Mouse (Mus musculus): ENCODE measurements around the gene 4931422A03Rik. TPM values are rescaled to one million over a fixed set of nuclear protein-coding genes. Genes with fewer than 3 reads are reported as not detected.
"Not testable (repeated sequence)": the region's sequence is repeated elsewhere in the genome, so short reads cannot be mapped to it uniquely, and the experiment has no call there.

Gene 4931422A03Rik
- polyA plus RNA-seq, 1 experiment from 2014 or later: 2.2 TPM

DNA sequence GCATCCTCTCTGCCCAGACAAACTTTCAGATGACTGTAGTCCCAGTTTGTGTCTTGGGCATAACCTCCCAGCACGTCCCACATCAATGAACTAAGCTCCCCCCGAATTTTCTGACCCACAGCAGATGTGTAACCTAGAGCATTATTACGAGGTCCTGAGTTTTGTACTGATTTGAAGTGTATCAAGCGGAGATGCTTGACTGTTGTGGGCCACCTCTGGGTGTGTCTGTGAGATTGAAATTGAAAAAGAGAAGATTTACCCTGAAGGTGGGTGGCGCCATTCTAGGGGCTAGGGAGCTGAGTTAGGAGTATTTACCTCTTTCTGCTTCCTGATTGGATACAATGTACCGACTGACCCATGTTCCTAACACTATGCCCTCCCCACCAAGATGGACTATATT lies 38.4 kb downstream of the 4931422A03Rik start:
- H3K4me3 ChIP-seq (ENCODE audit: low read depth, low read length): no peak overlapping the region
- H3K9me3 ChIP-seq (replicated peaks; ENCODE audit: control insufficient read depth, low read length): no peaks in the 10 kb centered on the region
- H3K4me1 ChIP-seq (ENCODE audit: control insufficient read depth, insufficient read depth, low read length): no peaks in the 10 kb centered on the region
- no peak overlapping the region for H3K27ac ChIP-seq (ENCODE audit: low read depth, low read length)
- WGBS (ENCODE audit: insufficient replicate concordance): 86% methylated on average over 6 of the region's 6 CpGs
- H3K9ac ChIP-seq (ENCODE audit: low read depth, low read length): no peak overlapping the region
- no peak for ATAC-seq (replicated peaks; ENCODE audit: insufficient number of reproducible peaks, low FRiP score, low TSS enrichment)
- H3K27me3 ChIP-seq (ENCODE audit: control insufficient read depth, insufficient read depth, low read length): peaks cover 13% of the 10 kb centered on the region
- H3K4me2 ChIP-seq: no peak overlapping the region
- no peaks in the 10 kb centered on the region for H3K36me3 ChIP-seq (ENCODE audit: control insufficient read depth, insufficient read depth, low read length)

DNA sequence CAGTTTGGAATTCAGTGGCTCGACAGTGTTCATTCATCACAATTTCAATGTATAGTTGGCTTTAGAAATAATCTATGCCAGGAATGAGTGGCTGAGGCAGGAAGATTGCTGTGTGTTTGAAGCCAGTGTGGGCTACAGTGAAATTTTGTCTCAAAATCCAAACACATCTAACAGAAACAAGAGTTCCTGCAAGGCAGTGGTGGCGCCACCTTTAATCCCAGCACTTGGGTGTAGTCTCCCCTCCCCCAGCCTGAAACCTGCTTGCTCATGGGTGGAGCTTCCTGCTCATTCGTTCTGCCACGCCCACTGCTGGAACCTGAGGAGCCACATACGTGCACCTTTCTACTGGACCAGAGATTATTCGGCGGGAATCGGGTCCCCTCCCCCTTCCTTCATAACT lies 40.6 kb downstream of the 4931422A03Rik start:
- ATAC-seq (replicated peaks; ENCODE audit: insufficient number of reproducible peaks, low FRiP score, low TSS enrichment); H3K4me2 ChIP-seq; H3K4me3 ChIP-seq (ENCODE audit: low read depth, low read length); H3K9ac ChIP-seq (ENCODE audit: low read depth, low read length); H3K4me1 ChIP-seq (ENCODE audit: control insufficient read depth, insufficient read depth, low read length); H3K9me3 ChIP-seq (replicated peaks; ENCODE audit: control insufficient read depth, low read length); H3K27ac ChIP-seq (ENCODE audit: low read depth, low read length); H3K36me3 ChIP-seq (ENCODE audit: control insufficient read depth, insufficient read depth, low read length); H3K27me3 ChIP-seq (ENCODE audit: control insufficient read depth, insufficient read depth, low read length): not testable (repeated sequence)
- 56% methylated on average over 7 of the region's 8 CpGs for WGBS (ENCODE audit: insufficient replicate concordance)

DNA sequence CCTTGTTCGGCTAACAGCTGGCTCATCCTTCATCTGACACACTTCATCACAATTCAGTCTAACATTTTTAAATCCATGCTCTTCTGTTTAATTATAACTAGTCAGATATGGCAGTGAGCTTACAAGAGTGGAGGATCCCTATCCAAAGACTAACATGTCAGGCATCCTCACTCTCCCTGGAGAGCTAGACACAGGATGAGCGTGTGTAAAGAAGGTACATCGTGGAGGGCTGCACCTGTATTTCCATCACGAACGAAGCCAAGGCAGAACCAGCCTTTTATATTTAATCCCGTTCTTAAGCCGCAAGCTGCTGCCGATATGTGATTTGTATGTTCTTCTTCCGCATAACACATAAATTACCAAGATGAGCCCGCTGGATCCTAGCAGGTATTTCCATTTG lies 45.0 kb downstream of the 4931422A03Rik start:
- no peaks in the 10 kb centered on the region for H3K9me3 ChIP-seq (replicated peaks; ENCODE audit: control insufficient read depth, low read length)
- no peak for ATAC-seq (replicated peaks; ENCODE audit: insufficient number of reproducible peaks, low FRiP score, low TSS enrichment)
- no peak overlapping the region for H3K4me3 ChIP-seq (ENCODE audit: low read depth, low read length)
- H3K4me1 ChIP-seq (ENCODE audit: control insufficient read depth, insufficient read depth, low read length): no peaks in the 10 kb centered on the region
- H3K27me3 ChIP-seq (ENCODE audit: control insufficient read depth, insufficient read depth, low read length): peaks cover 5% of the 10 kb centered on the region; the same call in 1 of the 2 replicates
- H3K9ac ChIP-seq (ENCODE audit: low read depth, low read length): no peak overlapping the region
- H3K36me3 ChIP-seq (ENCODE audit: control insufficient read depth, insufficient read depth, low read length): peaks cover 4% of the 10 kb centered on the region; the same call in 1 of the 2 replicates
- H3K4me2 ChIP-seq: no peak overlapping the region
- WGBS (ENCODE audit: insufficient replicate concordance): 88% methylated on average over 10 of the region's 10 CpGs
- no peak overlapping the region for H3K27ac ChIP-seq (ENCODE audit: low read depth, low read length)

DNA sequence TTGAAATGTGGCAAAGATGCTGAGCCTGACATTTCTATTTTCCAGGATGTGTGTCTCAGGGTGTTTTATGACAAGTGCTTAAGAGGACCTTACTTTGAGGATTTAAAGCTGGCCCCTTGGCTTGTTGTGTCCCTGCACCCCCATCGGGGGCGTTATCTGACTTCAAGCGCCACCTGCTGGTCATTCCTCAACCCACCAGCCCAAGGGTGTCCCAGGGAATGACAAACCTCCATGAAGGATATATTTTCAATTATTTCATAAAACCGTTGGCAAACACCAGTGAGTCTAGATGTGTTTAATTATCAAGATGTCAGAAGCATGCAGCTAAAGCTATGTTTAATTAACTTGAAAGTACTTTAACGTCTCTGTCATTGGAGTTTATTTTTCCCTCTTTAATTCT lies 45.9 kb downstream of the 4931422A03Rik start:
- no peaks in the 10 kb centered on the region for H3K9me3 ChIP-seq (replicated peaks; ENCODE audit: control insufficient read depth, low read length)
- peaks cover 5% of the 10 kb centered on the region; the same call in 1 of the 2 replicates for H3K27me3 ChIP-seq (ENCODE audit: control insufficient read depth, insufficient read depth, low read length)
- no peak overlapping the region for H3K27ac ChIP-seq (ENCODE audit: low read depth, low read length)
- no peak for ATAC-seq (replicated peaks; ENCODE audit: insufficient number of reproducible peaks, low FRiP score, low TSS enrichment)
- H3K9ac ChIP-seq (ENCODE audit: low read depth, low read length): no peak overlapping the region
- no peak overlapping the region for H3K4me3 ChIP-seq (ENCODE audit: low read depth, low read length)
- no peaks in the 10 kb centered on the region for H3K4me1 ChIP-seq (ENCODE audit: control insufficient read depth, insufficient read depth, low read length)
- no peak overlapping the region for H3K4me2 ChIP-seq
- WGBS (ENCODE audit: insufficient replicate concordance): 9% methylated on average over 5 of the region's 5 CpGs
- peaks cover 4% of the 10 kb centered on the region; the same call in 1 of the 2 replicates for H3K36me3 ChIP-seq (ENCODE audit: control insufficient read depth, insufficient read depth, low read length)

DNA sequence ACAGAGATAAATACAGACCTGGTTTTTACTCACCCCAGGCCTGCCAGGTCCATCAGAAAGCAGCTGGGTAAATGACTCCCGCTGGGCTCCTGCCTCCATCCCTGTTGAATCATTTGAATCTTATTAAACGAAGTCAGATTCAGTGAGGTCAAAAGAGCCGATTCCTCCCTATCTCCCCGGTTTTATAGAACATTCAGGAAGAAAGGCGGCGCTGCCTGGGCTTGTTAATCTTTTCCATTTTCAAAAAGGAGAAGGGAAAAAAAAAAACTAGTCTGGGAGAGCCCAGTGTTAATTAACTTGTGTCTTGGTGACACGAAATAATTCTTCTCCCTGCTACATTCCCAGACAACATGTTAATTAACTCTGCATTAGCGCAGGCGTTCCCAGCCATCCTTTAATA lies 50.4 kb downstream of the 4931422A03Rik start:
- no peak overlapping the region for H3K27ac ChIP-seq (ENCODE audit: low read depth, low read length)
- no peaks in the 10 kb centered on the region for H3K4me1 ChIP-seq (ENCODE audit: control insufficient read depth, insufficient read depth, low read length)
- no peak overlapping the region for H3K4me3 ChIP-seq (ENCODE audit: low read depth, low read length)
- no peak for ATAC-seq (replicated peaks; ENCODE audit: insufficient number of reproducible peaks, low FRiP score, low TSS enrichment)
- H3K9me3 ChIP-seq (replicated peaks; ENCODE audit: control insufficient read depth, low read length): no peaks in the 10 kb centered on the region
- H3K36me3 ChIP-seq (ENCODE audit: control insufficient read depth, insufficient read depth, low read length): peaks cover 4% of the 10 kb centered on the region; the same call in 1 of the 2 replicates
- no peak overlapping the region for H3K9ac ChIP-seq (ENCODE audit: low read depth, low read length)
- 72% methylated on average over 9 of the region's 9 CpGs for WGBS (ENCODE audit: insufficient replicate concordance)
- peaks cover 5% of the 10 kb centered on the region; the same call in 1 of the 2 replicates for H3K27me3 ChIP-seq (ENCODE audit: control insufficient read depth, insufficient read depth, low read length)
- H3K4me2 ChIP-seq: no peak overlapping the region

DNA sequence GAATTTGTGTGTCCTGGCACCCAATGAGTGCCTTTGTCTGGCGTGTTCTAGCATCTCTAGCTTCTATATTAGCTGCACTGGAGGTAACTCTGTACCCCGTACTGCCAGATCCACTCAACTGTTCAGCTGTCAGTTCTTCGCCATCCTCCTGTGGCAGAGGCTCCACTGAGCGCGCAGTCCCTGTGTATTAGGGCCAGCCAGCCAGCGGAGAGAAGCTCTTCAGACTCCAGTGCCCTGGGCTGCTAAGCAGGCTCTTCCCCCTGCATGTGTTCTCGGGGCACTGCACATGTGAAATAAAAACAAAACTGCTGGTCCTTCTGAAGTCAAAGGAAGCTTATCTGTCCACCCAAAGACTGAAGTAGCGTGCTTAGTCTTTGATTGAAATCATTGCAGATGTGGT lies 50.9 kb downstream of the 4931422A03Rik start:
- H3K4me3 ChIP-seq (ENCODE audit: low read depth, low read length): no peak overlapping the region
- peaks cover 4% of the 10 kb centered on the region; the same call in 1 of the 2 replicates for H3K36me3 ChIP-seq (ENCODE audit: control insufficient read depth, insufficient read depth, low read length)
- WGBS (ENCODE audit: insufficient replicate concordance): 70% methylated on average over 8 of the region's 8 CpGs
- H3K4me2 ChIP-seq: no peak overlapping the region
- H3K4me1 ChIP-seq (ENCODE audit: control insufficient read depth, insufficient read depth, low read length): no peaks in the 10 kb centered on the region
- no peak overlapping the region for H3K9ac ChIP-seq (ENCODE audit: low read depth, low read length)
- ATAC-seq (replicated peaks; ENCODE audit: insufficient number of reproducible peaks, low FRiP score, low TSS enrichment): no peak
- H3K27me3 ChIP-seq (ENCODE audit: control insufficient read depth, insufficient read depth, low read length): peaks cover 6% of the 10 kb centered on the region; the same call in 1 of the 2 replicates
- no peaks in the 10 kb centered on the region for H3K9me3 ChIP-seq (replicated peaks; ENCODE audit: control insufficient read depth, low read length)
- no peak overlapping the region for H3K27ac ChIP-seq (ENCODE audit: low read depth, low read length)

DNA sequence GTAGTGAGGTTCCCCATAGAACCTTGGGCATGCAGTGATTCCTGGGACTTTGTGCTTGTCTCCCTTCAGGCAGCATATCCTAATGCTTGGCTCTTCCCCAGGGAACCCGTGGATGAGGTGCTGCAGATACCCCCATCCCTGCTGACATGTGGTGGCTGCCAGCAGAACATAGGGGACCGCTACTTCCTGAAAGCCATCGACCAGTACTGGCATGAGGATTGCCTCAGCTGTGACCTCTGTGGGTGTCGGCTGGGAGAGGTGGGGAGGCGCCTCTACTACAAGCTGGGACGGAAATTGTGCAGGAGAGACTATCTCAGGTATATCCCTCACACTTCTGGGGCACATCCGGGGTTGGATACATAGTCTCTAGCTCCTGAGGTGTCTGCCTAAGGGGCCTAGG lies 52.3 kb downstream of the 4931422A03Rik start:
- Histone ChIP-seq H3K4me1 (ENCODE audit: control insufficient read depth, insufficient read depth, low read length) (no peaks in the 10 kb centered on the region; the same call in 1 of the 2 replicates), H3K9me3 (replicated peaks; ENCODE audit: control insufficient read depth, low read length) (no peaks in the 10 kb centered on the region), H3K27me3 (ENCODE audit: control insufficient read depth, insufficient read depth, low read length) (peaks cover 12% of the 10 kb centered on the region; the same call in 1 of the 2 replicates), H3K4me3 (ENCODE audit: low read depth, low read length) (no peak overlapping the region), H3K27ac (ENCODE audit: low read depth, low read length) (no peak overlapping the region), H3K4me2 (no peak overlapping the region), H3K9ac (ENCODE audit: low read depth, low read length) (no peak overlapping the region), H3K36me3 (ENCODE audit: control insufficient read depth, insufficient read depth, low read length) (peaks cover 4% of the 10 kb centered on the region; the same call in 1 of the 2 replicates)
- 56% methylated on average over 7 of the region's 7 CpGs for WGBS (ENCODE audit: insufficient replicate concordance)
- no peak for ATAC-seq (replicated peaks; ENCODE audit: insufficient number of reproducible peaks, low FRiP score, low TSS enrichment)

DNA sequence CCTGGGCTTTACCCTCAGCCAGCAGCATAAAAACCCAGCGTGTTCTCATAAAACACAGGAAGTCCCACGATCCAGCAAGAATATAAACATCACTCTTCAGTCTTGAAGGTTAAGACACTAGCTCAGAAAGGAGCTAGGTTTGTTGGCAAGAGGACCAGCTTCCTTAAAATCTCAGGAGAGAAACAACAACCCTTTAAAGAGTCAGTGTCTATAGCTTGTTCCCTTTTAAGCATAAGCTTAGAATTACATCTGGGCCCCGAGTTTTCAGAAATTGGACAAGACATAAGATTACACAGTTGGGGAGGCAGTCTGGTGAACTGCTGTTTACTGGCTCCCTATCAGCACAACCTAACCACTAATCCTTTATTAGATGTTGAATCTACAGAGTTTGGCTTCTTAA lies 56.3 kb downstream of the 4931422A03Rik start:
- WGBS (ENCODE audit: insufficient replicate concordance): 27% methylated on average over 3 of the region's 3 CpGs
- no peak for ATAC-seq (replicated peaks; ENCODE audit: insufficient number of reproducible peaks, low FRiP score, low TSS enrichment)
- peaks cover 10% of the 10 kb centered on the region; the same call in 1 of the 2 replicates for H3K27me3 ChIP-seq (ENCODE audit: control insufficient read depth, insufficient read depth, low read length)
- H3K4me3 ChIP-seq (ENCODE audit: low read depth, low read length): peak overlapping the region; percentile 89
- H3K36me3 ChIP-seq (ENCODE audit: control insufficient read depth, insufficient read depth, low read length): no peaks in the 10 kb centered on the region
- H3K9ac ChIP-seq (ENCODE audit: low read depth, low read length): no peak overlapping the region; the same call in 1 of the 2 replicates
- peak overlapping the region; percentile 98 for H3K4me2 ChIP-seq
- H3K4me1 ChIP-seq (ENCODE audit: control insufficient read depth, insufficient read depth, low read length): peaks cover 5% of the 10 kb centered on the region; the same call in 1 of the 2 replicates
- no peak overlapping the region for H3K27ac ChIP-seq (ENCODE audit: low read depth, low read length)
- no peaks in the 10 kb centered on the region for H3K9me3 ChIP-seq (replicated peaks; ENCODE audit: control insufficient read depth, low read length)

All from heart, embryonic 11.5 days (tissue).